Mouse (Mus musculus) neural tube, embryonic 14.5 days (tissue): ENCODE results near the gene Smim5. TPM values are rescaled to one million over a fixed set of nuclear protein-coding genes. Genes with fewer than 3 reads are reported as not detected.
A peak's percentile ranks its signal among the peaks of the same experiment; 100 is the strongest.

Experiments
- ATAC-seq: fragments of 200-750 bp; cut with Nextera tagmentation; 2 replicates; pipeline ENCODE4 v1.8.0; 2017; ENCODE audit warnings: low read depth, mild to moderate bottlenecking, moderate TSS enrichment, moderate library complexity
- H3K27ac ChIP-seq: fragments of 300-500 bp; sonication (generic); 2 replicates; pipeline ENCODE4 v1.5.1; 2014; ENCODE audit warnings: low read depth, mild to moderate bottlenecking, control low read depth, low read length, moderate library complexity, mixed read lengths
- H3K27me3 ChIP-seq: fragments of 300-500 bp; sonication (generic); 2 replicates; pipeline ENCODE4 v1.6.1; 2014; ENCODE audit warnings: low read length; ENCODE audit not compliant: control insufficient read depth, insufficient read depth
- H3K36me3 ChIP-seq: fragments of 300-500 bp; sonication (generic); 2 replicates; pipeline ENCODE4 v1.6.1; 2014; ENCODE audit warnings: low read length, mixed read lengths; ENCODE audit not compliant: control insufficient read depth, insufficient read depth
- H3K4me1 ChIP-seq: fragments of 300-500 bp; sonication (generic); 2 replicates; pipeline ENCODE4 v1.6.1; 2014; ENCODE audit warnings: low read length; ENCODE audit not compliant: control insufficient read depth, insufficient read depth
- H3K4me2 ChIP-seq: fragments of 300-500 bp; sonication (generic); 2 replicates; pipeline ENCODE4 v1.6.1; 2014; ENCODE audit warnings: mild to moderate bottlenecking, low read depth, low read length, control low read depth
- H3K4me3 ChIP-seq: fragments of 300-500 bp; sonication (generic); 2 replicates; pipeline ENCODE4 v1.5.1; 2014; ENCODE audit warnings: low read depth, low read length, control low read depth, mixed read lengths
- H3K9ac ChIP-seq: fragments of 300-500 bp; sonication (generic); replicated peaks from 2 replicates; pipeline ENCODE4 v1.6.1; 2014; ENCODE audit warnings: low read depth, mild to moderate bottlenecking, control low read depth, low read length, mixed read lengths
- H3K9me3 ChIP-seq: fragments of 300-500 bp; sonication (generic); 2 replicates; pipeline ENCODE4 v1.6.1; 2016; ENCODE audit warnings: low read length; ENCODE audit not compliant: control insufficient read depth
- WGBS: fragments of 180-500 bp; shearing (Covaris S2); extraction: QIAGEN DNeasy Blood & Tissue Kit; methylation state at CpG from one replicate; pipeline ENCODE4 v1.1.7; 2014; 5-methylcytosine and 5-hydroxymethylcytosine counted together
- polyA plus RNA-seq: library from polyadenylated mRNA; unstranded; fragments of >200 nt; fragmentation: Nextera tagmentation; extraction: Ambion mirVana; gene quantifications from 2 replicates; pipeline ENCODE4 v1.2.1, GENCODE M21; 2014

Smim5 gene
- polyA plus RNA-seq, 1 experiment from 2014 or later = 1.8 TPM

DNA sequence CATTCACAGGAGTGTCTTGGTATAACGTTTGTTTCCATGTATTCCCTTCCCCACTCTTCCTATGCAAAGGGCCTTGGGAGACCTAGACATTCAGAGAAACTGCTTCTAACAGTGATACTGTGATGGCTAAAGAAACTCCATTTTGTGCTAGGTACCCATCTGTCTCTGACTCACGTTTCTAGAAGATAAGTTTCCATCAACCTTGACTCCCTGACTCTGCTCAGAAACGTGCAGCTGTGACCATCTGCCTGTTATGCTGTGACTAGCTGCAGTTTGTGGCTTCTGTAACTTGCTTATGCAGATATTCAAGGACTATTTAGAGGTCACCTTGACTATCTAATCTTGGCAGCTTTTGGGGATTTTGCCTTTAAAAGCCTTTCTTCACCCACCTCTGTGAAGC lies 31.5 kb downstream of the Smim5 start:
- Histone ChIP-seq H3K27ac (no peak overlapping the region), H3K9ac (no peak overlapping the region), H3K4me2 (no peak overlapping the region), H3K4me1 (peaks cover 13% of the 10 kb centered on the region), H3K36me3 (no peaks in the 10 kb centered on the region), H3K4me3 (no peak overlapping the region), H3K9me3 (no peaks in the 10 kb centered on the region), H3K27me3 (no peaks in the 10 kb centered on the region)
- no peak for ATAC-seq
- 83% methylated on average over 3 of the region's 3 CpGs for WGBS

DNA sequence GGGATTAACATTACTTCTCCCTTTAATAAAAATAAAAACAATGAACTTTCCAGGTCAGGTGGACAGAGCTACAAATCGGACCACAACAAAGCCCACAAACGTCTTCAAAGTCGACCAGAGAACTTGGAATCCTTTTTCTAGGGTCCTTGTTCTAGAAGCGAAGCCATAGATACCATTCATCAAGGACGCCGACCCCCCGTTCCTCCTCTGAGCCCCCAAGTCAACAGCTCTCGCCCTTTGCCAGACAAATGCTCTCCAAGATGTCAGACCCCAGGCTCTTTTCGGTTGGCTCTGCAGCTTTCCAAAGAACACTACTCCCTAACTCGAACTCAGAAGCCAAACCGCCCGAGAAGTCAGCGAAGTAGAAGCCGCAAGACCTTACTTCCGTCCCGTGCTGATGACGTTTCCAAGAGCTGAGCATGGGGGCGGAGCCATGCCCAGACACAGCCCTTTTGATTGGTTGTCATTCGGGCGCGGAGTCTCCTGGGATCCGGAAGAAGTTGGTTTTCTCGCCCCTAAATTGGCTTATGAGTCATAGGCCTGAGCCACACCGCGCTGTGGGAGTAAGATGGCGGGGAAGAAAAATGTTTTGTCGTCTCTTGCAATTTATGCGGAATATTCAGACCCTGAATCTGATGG lies 33.5 kb downstream of the Smim5 start, which contains the start of the genes Sap30bp and Recql5:
Gene Sap30bp, plus strand, starts transcription at position 175 of the 639 bp plus-strand sequence.
Gene Recql5, minus strand, starts transcription at position 370 of the 639 bp plus-strand sequence.
- WGBS = under 1% methylated on average over 28 of the region's 28 CpGs
- peak within 1 kb of the TSS; percentile 64 for H3K4me3 ChIP-seq
- no peaks in the 10 kb centered on the region for H3K27me3 ChIP-seq
- peak within 1 kb of the TSS; percentile 64 for H3K9ac ChIP-seq
- H3K9me3 ChIP-seq = no peaks in the 10 kb centered on the region
- peak; percentile 98 for ATAC-seq
- H3K4me1 ChIP-seq = peaks cover 13% of the 10 kb centered on the region
- H3K27ac ChIP-seq = peak within 1 kb of the TSS; percentile 45; the same call in 1 of the 2 replicates
- peak within 1 kb of the TSS; percentile 95 for H3K4me2 ChIP-seq
- peaks cover 4% of the 10 kb centered on the region for H3K36me3 ChIP-seq

DNA sequence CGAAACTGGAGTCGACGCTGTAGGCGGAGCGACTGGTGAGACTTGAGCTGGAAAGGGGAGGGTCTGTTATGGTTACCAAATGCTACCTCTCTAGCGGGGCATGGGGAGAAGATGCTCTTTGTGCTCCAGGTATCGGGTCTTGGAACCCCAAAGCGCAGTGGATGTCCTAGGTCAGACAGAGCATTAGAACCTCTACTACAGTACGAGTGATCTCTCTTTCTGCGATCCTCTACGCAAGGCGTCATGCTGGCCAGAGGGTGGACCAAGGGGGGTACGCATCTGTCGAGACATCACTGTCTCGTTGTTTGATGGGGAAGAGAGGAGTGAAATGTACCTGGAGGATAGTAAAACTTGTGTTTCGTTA lies 34.0 kb downstream of the Smim5 start:
- Histone ChIP-seq H3K4me2 (peak overlapping the region; percentile 54), H3K36me3 (peaks cover 9% of the 10 kb centered on the region), H3K27ac (peak overlapping the region; percentile 45; the same call in 1 of the 2 replicates), H3K9ac (peak overlapping the region; percentile 64), H3K4me1 (peaks cover 13% of the 10 kb centered on the region), H3K9me3 (no peaks in the 10 kb centered on the region), H3K27me3 (no peaks in the 10 kb centered on the region), H3K4me3 (peak overlapping the region; percentile 64)
- WGBS = 1% methylated on average over 16 of the region's 16 CpGs
- ATAC-seq = peak; percentile 38; the same call in 1 of the 2 replicates

DNA sequence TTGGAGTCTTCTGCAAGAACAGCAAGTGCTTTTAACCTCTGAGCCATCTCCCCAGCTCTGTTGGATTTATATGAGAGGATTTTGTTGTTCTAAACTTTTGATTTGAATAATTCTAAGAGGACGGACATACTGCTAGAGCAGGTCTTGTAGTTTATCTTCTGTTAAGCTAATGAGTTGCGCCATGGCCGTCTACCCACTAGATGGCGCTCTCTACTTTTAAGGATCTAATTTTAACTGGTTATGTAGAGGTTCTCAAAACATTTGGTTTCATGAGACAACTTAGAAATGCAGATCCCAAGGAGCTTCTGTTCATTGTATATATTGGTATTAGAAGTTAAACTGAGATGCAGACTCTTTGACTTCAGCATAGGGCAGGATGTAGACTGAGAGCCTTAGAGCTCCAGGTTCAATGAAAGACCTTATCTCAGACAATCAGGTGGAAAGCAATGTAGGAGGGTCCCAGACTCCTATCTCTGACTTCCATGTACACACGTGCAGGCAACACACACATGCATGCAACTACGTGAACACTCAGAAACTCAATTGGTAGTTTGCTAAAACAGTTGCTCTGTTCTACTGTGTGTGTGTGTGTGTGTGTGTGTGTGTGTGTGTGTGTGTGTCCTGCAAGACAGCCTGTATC lies 40.0 kb downstream of the Smim5 start:
- no peaks in the 10 kb centered on the region for H3K27me3 ChIP-seq
- no peaks in the 10 kb centered on the region; the same call in 1 of the 2 replicates for H3K4me1 ChIP-seq
- no peak overlapping the region for H3K9ac ChIP-seq
- no peak overlapping the region for H3K4me2 ChIP-seq
- 42% methylated on average over 6 of the region's 6 CpGs for WGBS
- H3K36me3 ChIP-seq = peaks cover 29% of the 10 kb centered on the region
- no peak overlapping the region for H3K4me3 ChIP-seq
- ATAC-seq = no peak
- no peak overlapping the region for H3K27ac ChIP-seq
- H3K9me3 ChIP-seq = no peaks in the 10 kb centered on the region

DNA sequence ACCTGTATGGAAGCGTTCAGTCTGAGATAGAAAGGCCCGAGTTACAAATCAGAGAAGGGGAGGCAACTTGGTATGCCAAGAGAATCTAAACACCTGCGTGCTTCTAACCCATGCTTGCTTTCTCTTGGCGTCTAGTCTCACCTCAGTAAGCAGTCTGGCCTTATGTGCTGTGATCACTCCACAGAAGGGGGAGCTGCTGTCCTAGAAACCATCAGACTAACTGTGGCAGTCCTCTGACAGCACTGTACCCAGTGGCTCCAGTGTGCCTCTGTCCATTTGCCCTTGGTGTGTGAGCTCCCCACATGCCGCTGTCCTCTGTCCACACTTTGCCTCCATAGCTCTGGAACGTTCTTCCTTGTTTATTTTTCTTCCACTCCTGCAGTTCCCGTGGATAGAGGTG lies 42.2 kb downstream of the Smim5 start:
- peaks cover 29% of the 10 kb centered on the region for H3K36me3 ChIP-seq
- H3K27ac ChIP-seq = no peak overlapping the region
- H3K9ac ChIP-seq = no peak overlapping the region
- WGBS = 87% methylated on average over 7 of the region's 7 CpGs
- no peaks in the 10 kb centered on the region for H3K4me1 ChIP-seq
- H3K9me3 ChIP-seq = no peaks in the 10 kb centered on the region
- no peak for ATAC-seq
- H3K27me3 ChIP-seq = no peaks in the 10 kb centered on the region
- H3K4me3 ChIP-seq = no peak overlapping the region
- H3K4me2 ChIP-seq = no peak overlapping the region

DNA sequence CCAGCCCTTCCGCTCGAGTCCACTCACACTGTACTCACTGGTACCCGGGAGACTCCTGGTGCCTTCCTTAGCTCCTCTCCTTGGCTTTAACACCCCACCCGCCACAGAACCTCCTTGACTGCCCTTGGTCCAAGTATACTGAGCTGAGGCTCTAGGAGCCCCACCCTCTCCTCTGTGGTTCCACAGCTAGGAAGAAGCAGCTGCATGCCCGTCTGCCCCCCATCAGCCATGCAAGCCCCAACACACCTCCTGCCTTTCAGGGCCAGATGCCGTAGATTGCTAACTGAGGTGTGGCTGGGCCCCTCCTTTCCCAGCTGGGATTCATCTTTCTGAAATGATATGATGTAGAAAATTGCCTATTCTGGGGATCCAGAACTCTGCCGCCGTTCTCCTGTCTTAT lies 45.5 kb downstream of the Smim5 start:
- no peak overlapping the region for H3K4me3 ChIP-seq
- no peak overlapping the region for H3K27ac ChIP-seq
- no peaks in the 10 kb centered on the region for H3K9me3 ChIP-seq
- ATAC-seq = no peak
- no peak overlapping the region for H3K4me2 ChIP-seq
- H3K27me3 ChIP-seq = no peaks in the 10 kb centered on the region
- 96% methylated on average over 8 of the region's 8 CpGs for WGBS
- H3K9ac ChIP-seq = no peak overlapping the region
- H3K4me1 ChIP-seq = no peaks in the 10 kb centered on the region
- peaks cover 17% of the 10 kb centered on the region for H3K36me3 ChIP-seq

DNA sequence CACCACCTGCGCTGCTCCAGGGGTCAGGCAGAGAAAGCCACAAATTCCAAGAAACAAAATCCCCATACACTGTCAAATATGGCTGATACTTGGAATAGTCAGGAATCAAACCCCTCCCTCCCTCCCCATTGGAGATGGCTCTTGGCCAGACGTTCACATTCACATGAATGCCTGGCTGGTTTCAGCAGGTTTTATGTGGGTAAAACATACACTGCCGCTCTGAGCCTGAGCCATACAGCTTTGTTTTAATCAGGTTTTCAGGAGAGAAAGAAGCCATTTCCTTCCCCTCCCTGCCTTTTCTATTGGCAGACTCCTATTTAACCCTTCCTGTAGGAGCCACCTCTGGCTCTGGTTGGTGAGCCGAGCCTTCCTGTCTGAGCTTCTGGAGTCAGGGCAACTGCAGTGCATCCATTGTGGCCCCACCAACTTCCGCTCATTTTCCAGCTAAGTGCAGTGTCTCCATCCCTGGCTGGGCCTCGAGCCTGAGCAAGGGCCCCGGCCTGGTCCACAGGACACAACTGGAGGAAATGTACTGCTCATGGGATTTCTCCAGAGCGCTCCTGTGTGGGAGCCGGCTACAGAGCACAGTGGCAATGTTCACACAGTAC lies 46.6 kb downstream of the Smim5 start:
- H3K4me1 ChIP-seq = no peaks in the 10 kb centered on the region
- H3K36me3 ChIP-seq = peaks cover 13% of the 10 kb centered on the region
- H3K4me3 ChIP-seq = no peak overlapping the region
- WGBS = 86% methylated on average over 9 of the region's 9 CpGs
- H3K27ac ChIP-seq = peak overlapping the region; percentile 44; the same call in 1 of the 2 replicates
- no peak for ATAC-seq
- no peaks in the 10 kb centered on the region for H3K27me3 ChIP-seq
- H3K9me3 ChIP-seq = no peaks in the 10 kb centered on the region
- H3K4me2 ChIP-seq = no peak overlapping the region
- no peak overlapping the region for H3K9ac ChIP-seq

DNA sequence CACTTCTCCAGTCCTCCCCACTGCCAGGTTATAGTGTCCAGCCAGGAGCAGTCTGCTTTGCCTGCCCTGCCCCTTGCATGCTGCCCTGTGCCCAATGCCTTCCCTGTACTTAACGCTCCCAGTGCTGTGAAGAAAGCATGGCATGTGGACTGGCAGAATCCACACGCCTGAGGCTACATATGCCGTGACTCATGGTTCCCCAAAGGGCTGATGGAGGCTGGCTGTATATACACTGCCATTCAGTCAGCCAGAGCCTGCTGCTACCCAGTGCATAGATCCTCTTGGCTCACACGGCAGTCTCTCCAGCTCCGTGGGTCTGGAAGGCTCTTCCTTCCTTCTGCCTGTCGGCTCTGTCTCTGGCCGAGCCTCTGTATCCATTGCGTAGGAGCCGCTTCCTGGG lies 48.5 kb downstream of the Smim5 start:
- ATAC-seq = no peak
- no peak overlapping the region for H3K27ac ChIP-seq
- H3K27me3 ChIP-seq = no peaks in the 10 kb centered on the region
- H3K4me1 ChIP-seq = no peaks in the 10 kb centered on the region
- H3K9ac ChIP-seq = no peak overlapping the region
- WGBS = 89% methylated on average over 9 of the region's 9 CpGs
- H3K36me3 ChIP-seq = peaks cover 18% of the 10 kb centered on the region
- no peak overlapping the region for H3K4me3 ChIP-seq
- no peaks in the 10 kb centered on the region for H3K9me3 ChIP-seq
- H3K4me2 ChIP-seq = no peak overlapping the region

DNA sequence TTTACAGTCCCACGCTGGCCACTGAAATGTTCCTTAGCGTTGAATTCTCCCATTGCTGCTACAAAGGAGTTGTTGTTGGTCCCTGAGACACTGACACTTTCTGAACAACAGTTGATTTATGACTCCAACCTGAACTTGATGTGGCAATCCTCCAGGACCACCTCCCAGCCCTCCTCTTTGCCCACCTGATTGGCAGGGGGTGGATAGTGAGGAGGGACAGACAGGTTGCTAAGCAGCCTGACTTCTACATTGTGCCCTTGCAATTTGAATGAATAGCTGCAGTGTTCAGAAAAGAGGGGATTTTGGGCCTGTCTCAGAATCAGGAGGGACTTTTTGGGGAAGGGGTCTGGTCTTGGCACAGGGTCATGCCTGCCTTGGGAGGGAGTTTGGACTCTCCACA lies 51.0 kb downstream of the Smim5 start:
- H3K9me3 ChIP-seq = no peaks in the 10 kb centered on the region
- peak overlapping the region; percentile 74 for H3K27ac ChIP-seq
- H3K4me3 ChIP-seq = no peak overlapping the region
- H3K4me2 ChIP-seq = no peak overlapping the region
- ATAC-seq = peak; percentile 82; the same call in 1 of the 2 replicates
- H3K9ac ChIP-seq = no peak overlapping the region
- peaks cover 23% of the 10 kb centered on the region for H3K36me3 ChIP-seq
- WGBS = 43% methylated on average over 2 of the region's 2 CpGs
- no peaks in the 10 kb centered on the region for H3K27me3 ChIP-seq
- 0 out of 2 replicates have a peak, but pooled peaks cover 3% of the 10 kb centered on the region for H3K4me1 ChIP-seq
